Mouse (Mus musculus): ENCODE results near the gene Camkv.

DNA sequence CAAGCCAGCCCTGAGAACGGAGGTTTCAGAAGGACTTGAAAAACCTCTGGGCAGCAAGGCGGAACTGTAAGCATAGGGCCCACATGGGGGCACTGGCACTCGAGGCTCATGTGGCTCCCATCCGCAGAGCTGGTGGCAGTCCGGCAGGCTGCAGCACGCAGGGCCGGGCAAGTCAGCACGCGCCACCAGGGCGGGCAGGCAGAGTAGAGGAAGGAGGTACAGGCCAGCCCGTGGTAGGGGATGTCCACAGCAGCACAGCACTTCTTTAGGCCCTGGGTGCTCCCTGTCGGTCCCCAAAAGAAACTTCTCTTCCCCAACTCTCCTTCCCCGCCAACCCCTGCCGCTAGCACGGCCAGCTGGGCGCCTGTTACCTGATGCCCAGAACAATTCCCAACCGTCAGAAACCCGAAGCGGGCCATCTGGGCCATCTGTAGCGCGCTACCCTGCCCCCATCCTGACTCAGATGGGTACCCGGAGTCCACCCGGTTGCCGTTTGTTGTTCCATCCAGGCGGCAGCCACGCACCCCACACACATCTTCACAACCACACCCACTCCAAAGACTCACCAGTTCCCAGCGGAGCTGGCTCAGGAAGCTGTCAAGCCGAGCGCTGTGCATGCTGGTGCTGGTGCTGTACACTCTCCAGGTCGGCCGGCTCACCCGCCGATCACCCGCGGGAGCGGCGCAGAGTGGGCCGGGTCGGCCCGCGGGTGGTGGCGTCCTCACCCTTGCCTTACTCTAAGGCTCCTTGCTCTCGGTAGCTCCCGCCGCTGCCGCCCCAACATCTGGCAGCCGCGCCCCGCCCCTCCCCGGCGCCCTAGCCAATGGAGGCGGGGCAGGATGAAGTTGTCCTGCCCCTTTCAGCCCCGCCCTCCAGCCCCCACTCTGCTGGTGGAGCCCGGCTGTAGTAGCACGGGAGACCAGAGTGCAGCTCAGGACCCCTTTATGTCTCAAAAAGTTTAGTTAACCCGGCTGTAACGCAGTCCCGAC, 50.0 kb downstream of the Camkv start, which contains the start of gene Inka1:
- TF ChIP-seq CTCF (IDR thresholded peaks at IDR 0.05; ENCODE audit: borderline replicate concordance, insufficient read depth, low read length) (no peak), POLR2A (IDR thresholded peaks at IDR 0.05; ENCODE audit: low read depth, low read length) (peak; percentile 82)

Data from embryonic fibroblast, embryonic 13.5 days (primary cell).